Mouse (Mus musculus) T-cell, adult 2 months (primary cell): ENCODE measurements around the gene Etl4.

Source experiments
- DNase-seq: peaks from one replicate; pipeline ENCODE4 v3.0.0; 2022; ENCODE audit warnings: low spot score

The Etl4 gene

DNA sequence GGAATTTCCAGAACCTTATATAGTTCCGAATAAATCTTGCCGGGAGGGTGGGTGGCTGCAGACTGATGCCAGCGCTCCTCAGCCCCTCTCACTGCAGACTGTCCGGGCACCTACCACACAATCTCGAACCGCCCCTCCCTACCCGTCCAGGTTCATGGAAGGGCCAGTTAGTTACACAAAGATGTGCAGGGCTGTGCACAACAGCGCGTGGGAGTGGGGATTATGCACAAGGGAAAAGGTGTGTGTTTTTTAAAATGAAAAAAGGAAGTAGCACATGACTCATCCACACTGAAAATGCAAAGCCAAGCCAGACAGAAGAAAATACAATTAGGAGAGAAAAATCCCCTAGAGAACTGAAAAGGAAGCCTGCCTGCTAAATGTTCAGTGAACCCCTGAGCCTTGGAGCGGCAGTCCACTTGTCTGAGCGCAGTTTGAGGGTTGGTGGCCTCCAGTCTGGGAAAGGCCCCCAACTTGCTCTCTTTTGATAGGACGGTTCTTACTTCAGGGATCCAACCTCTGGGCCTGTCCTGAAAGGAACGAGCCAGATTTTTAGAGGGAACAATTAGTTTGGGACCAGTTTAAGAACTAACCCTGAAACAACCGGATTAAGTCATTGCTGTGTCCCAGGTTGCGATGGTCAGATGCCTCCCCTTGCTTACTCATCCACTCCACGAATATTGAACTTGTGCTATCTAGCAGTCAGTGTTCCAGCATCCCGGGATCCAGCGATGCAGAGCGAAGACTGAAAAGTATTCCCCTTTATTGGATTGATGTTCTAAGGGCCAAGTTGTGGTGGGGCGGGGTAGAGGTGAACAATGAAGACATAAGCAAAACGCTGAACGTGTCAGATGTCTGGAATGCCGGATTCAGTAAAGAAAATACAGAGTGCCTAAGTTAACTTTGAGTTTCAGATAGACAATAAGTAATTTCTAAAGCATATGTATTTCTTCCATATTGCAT, 611.3 kb downstream of the Etl4 start:
- no peak for DNase-seq

DNA sequence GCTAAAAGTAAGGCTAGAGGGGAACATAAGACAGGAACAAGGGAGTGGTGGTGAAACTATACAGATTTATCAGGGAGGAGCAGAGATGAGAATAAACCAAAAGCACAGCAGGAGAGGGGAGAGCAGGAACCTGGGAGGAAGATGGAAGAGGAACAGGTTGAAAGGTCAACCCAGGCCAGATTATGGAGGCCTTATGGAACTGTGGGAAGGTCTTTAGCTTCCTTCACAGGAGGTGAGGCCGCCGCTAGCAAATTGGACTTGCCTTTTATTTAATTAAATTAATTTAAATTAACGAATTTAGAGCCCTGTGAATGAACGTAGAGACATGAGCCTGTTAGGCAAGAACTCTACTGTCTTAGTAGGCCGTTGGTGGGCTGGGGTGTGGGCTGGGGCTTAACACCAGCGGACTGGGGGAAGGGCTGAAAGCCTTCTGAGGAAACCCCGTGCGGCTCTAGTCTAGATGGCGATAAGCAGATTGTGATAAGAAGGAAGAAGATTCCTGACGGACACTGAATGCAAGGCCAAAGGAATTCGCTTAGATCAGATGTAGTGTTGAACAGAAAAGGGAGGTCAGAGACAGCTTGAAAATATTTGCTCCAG, 612.2 kb downstream of the Etl4 start:
- no peak for DNase-seq

DNA sequence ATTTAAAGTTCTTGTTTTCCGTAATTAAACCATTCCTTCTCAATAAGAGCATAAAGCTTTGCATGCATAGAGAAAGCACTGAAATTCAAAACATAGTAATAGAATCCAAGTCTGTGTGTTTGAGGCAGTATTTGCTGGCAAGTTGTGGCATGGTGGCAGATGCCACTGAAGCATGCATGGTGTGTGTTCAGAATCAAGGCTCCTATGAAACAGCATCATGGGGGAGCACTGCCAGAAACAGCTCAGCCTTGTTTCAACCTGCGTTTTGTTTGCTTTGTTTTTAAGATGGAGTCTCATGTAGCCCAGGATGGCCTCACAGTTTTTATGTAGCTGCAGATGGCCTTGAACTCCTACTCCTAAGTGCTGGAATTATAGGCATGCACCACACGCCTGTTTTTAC, 614.1 kb downstream of the Etl4 start:
- no peak for DNase-seq

- DNase-seq, result no peak
Observed at GRCm38 (mm10) chr2:20525879-20526593, 616.5 kb downstream of the Etl4 start.

DNA sequence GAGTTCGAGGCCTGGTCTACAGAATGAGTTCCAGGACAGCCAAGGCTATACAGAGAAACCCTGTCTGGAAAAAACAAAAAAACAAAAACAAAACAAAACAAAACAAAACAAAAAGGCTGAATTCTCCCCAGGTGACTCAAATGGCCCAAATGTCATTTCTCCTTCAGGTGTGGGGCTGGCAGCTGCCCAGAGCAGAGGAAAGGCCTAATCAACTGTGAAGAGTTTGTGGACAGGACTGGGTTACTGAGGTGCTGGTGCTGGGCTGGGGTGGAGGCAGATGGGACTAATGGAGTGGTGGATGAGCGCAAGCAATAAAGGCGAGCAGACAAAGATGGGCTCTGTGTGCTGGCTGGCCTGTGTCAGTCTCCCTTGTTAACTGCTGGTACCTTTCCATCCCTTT, 617.3 kb downstream of the Etl4 start:
- no peak for DNase-seq

DNA sequence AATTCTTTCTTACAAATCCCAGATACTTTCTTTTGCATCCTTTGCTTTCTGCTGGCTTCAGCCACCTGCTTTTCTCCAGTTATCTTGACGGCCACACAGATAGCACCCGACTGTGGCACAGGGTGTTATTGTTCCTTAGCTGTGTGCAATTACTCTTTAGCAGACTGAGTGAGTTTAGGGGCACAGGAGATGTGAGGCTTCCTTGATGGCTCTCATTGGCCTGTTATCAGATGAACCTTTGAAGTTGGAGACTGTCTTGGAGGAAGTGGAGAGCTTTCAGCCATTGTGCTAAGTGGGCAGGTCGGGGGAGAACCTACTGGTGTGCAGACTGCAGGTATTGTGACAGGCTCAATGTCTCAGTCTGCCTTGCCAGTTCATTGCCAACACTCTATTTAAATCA, 623.0 kb downstream of the Etl4 start:
- no peak for DNase-seq

- DNase-seq, result no peak
Observed at GRCm38 (mm10) chr2:20537785-20538184, 628.2 kb downstream of the Etl4 start.

DNA sequence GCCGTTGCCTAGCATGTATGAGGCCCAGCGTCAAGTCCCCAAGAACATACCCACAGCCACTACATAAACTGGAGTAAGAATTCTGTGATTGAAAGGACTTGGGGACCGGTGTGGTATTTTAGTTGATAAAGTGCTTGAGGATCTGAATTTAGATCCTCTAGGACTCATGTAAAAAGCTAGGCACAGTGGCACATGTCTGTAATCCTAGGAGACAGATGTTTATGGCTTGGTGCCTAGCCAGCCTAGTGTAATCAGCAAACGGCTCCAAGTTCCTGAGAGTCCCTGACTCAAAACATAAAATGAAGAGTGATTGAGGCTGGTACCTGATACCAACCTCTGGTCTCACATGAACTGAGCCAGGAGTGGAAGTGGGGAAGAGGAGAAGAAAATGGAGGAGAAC, 629.3 kb downstream of the Etl4 start:
- DNase-seq, result no peak

GRCm38 (mm10) chr2:20541261-20541660, 631.7 kb downstream of the Etl4 start:
- DNase-seq, result no peak

DNA sequence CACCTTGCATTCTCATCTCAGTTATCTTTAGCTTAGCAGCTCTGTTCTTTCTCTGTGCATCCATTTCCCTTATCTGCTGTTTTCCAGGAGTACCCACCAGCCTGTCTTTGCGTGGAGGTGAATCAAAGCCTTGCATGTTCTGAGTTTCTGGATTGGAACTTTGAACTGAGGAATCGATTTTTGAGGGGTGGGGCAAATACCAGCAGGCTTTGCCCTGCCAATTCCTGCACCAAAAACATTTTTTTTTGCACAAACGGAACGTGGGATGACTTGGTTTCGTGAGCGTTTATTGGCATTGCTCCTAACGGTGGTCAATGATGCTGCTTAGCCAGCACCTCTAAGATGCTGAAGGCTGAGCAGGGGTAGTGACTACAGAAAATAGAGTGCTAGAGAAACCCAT, 632.7 kb downstream of the Etl4 start:
- DNase-seq, result no peak

- DNase-seq, result no peak
Observed at GRCm38 (mm10) chr2:20545624-20546023, 636.0 kb downstream of the Etl4 start.

DNA sequence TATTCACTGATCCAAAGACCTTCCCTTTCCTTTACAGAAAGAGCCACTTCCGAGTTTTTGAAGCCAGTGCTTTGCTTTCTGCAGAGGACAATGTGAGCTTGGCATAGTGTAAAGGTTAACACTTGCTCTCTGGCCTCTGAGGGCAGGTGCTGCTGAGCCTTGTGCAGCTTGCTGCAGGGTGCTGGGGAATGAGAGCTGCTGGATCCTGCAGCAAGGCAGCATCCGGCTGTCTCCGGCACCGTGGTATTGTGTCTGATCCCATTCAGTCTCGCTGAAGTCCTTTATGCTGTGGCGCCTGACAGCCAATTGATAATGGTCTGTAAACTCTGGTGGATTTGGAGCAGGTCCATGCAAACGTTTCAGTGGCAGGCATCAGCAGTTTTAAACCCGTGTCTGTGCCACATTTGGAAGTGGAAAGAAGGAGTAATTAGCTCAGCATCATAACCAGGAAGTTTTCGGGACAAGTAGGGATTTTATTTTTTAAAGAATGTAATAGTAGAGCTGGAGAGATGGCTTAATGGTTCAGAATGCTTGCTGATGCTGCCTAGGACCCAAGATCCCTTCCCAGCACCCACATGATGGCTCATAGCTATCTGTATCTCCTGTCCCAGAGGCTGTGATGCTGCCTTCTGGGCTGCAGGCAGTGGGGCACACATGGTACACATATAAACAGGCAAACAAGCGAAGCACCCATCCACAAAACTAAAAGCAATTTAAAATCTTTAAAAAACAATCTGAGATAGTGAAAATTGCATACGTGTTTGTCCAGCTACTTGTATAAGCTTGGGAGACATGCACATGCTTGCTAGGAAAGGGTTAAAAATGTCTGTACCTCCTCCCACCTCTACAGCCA, 637.1 kb downstream of the Etl4 start:
- DNase-seq, result no peak

GRCm38 (mm10) chr2:20547349-20547677, 637.7 kb downstream of the Etl4 start:
- DNase-seq, result no peak

DNA sequence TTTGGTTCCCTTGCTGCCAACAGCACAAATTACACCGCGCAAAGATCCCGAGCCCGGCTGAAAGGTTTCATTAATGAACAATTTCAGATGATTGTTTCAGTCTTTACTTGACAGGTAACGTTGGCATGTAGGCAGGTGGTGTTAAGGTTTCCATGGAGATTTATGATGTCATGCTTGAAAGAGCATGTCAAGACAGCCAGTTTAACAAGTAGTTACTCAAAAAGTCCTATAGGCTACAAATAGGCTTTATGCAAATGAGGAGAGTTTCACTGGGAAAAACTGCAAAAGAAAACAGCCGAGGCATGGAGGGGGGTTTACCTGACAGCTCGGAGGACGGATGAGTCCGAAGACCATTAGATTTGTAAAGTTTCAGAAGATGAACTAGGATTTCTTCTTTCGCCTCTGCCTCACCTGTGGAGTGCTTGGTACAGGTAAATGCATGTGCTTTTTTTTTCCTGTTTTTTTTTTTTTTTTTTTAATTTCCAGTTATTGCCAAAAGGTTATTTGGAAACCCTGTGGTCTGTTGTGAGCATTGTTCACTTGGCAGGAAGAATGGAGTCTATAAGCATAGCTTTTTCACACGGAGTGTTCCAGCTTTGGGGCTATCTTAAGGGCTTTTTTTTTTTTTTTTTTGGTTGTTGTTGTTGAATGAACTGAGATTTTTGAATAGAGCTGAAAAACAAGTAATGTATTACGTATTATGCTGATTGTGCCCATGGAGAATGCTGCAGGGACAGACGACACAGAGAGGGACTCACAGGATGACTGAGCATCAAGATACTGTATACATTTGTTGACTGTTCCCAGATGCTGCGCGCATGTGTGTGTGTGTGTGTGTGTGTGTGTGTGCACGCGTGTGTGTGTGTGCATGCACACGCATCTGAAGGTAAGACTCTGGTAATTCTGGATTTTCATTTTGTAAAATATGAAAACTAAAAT, 638.4 kb downstream of the Etl4 start:
- no peak for DNase-seq

DNA sequence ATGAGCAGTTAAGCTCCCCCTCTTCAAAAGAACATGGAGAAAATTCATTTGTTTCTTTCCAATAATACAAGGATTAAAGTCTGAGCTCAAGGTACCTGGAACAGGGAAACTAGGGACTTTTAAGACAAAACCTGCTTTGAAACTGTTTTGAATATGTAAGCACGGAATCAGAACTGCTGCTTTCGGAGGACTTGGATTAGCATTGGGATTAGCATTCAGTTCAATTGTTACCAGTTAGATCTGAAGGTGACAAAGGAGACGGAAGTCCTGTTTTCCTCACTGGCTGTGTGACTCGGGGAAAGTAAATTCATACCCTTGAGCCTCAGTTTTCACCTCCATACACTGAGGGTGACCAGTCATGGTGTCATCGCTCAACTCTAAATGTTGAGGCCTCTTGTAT, 639.5 kb downstream of the Etl4 start:
- DNase-seq, result no peak

GRCm38 (mm10) chr2:20549996-20550395, 640.4 kb downstream of the Etl4 start:
- no peak for DNase-seq

DNA sequence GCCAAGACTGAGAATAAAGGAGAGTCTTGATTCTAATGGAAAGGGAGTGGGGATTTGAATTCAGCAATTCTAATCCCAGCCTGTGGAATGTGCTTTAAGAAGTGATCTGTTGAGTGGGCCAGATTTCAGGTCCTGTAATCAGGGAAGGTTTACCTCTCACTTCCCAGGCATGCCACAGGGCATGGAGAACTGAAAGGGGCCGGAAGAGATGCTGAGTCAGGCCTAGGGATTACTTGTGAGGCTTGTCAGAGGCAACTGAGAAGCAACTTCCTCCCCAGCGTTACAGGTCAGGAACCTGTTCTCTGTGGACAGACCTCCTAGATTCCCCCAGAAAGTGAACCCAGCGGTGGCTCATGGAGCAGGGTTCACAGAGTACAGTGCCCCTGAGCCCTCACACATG, 646.1 kb downstream of the Etl4 start:
- no peak for DNase-seq

DNA sequence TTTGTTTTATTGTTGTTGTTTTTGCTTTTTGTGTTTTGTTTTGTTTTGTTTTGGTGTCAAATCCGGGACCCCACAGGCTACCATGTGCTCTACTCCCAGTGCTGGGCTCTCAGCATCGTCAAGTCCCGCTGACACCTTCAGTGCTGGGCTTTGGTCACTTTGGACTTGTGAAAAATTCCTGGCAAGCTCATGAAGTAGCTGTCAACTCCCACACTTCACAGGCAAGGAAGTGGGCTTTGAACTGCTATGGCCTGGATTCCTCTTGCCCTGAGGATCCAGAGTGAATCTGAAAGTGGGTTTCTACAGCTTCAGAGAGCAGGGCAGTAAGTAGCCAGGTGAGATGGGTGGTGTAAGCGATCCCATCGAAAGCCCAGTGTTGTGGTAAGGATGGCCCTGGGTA, 649.5 kb downstream of the Etl4 start:
- no peak for DNase-seq

DNA sequence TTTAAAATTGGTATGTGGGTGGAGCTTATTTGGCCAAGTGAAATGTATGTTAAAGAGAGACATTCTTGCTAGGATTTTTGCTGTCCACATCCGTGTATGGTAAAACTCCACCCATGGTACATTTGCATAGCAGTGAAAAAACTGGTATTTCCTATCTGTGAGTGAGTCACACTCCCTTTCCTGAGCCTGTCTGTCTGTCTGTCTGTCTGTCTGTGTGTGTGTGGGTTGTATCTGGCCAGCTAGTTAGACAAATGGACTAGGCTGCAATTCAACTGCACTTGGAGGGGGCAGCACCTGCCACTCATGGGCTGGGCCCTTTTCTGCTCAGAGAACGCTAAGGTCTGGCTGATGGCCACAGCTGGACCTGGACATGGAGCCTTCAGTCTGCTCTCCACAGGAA, 650.1 kb downstream of the Etl4 start:
- DNase-seq, result no peak

DNA sequence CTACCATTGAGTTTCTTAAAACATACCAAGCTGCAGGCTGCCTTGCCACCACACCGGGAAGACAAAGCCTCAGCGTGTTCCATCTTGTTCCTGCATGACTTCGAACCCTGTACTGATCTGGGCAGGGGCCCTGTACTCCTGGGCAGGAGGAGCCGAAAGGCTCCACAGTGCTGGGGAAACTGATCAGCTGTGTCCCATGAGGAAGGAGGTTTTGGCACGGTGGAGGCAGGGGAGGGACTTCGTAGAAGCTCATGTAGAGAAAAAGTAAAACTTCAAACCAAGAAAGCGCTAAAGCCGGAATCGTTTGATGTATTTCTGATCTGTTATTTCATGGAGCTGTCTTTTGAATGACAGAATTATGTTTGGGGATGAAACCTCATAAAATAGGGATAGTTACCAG, 651.0 kb downstream of the Etl4 start:
- DNase-seq, result no peak

DNA sequence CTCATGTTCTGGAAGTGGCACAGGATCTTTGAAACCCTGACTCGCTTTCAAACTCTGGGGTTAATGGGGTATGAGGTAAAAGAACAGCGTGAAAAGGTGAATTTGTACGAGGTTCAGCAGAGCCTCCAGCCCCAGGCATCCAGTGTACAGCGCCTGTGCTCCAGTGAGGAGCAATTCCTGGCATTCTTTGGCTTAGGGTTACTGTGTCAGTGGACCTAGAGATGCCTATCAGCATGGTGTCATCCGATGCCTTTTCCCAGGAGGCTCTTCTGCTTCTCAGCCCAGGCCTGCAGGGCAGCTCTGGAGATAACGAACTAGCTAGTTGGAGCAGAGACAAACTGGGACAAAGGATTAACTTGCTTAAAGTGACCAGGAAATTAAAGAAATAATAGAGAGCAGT, 653.5 kb downstream of the Etl4 start:
- DNase-seq, result no peak
